Comparison of ENCODE assay signal across 8 mouse cellular contexts in genomic region chr2:166887816-166888215, GRCm38 (mm10). TPM values are rescaled to one million over a fixed set of nuclear protein-coding genes. Genes with fewer than 3 reads are reported as not detected.
DNase-seq lines count a peak whose midpoint lies in the region; ATAC-seq and TF ChIP-seq lines count a peak whose summit lies in the region.

No protein-coding gene starts in this region.

- 0 out of 2 replicates have a peak, but pooled peaks cover 2% of the 10 kb centered on the region for H3K4me1 ChIP-seq in intestine, embryonic 15.5 days (replicated peaks)
- 0 out of 2 replicates have a peak, but pooled peaks cover 4% of the 10 kb centered on the region for H3K4me1 ChIP-seq in intestine, embryonic 16.5 days (ENCODE audit: control insufficient read depth, insufficient read depth, low read length)
- no peaks in the 10 kb centered on the region for H3K4me1 ChIP-seq in liver, embryonic 14.5 days (replicated peaks; ENCODE audit: control insufficient read depth in 2 of 2, insufficient read depth in 2 of 2, low read length in 1 of 2)

- no peak overlapping the region for H3K27ac ChIP-seq in intestine, embryonic 15.5 days
- no peak overlapping the region for H3K27ac ChIP-seq in intestine, embryonic 16.5 days (ENCODE audit: low read length)
- H3K27ac ChIP-seq in liver, embryonic 14.5 days = no peak overlapping the region

- TF ChIP-seq EP300 in liver, embryonic 14.5 days (IDR thresholded peaks at IDR 0.05; ENCODE audit: low read depth) = no peak

- no peak overlapping the region for H3K9ac ChIP-seq in intestine, embryonic 15.5 days
- no peak overlapping the region for H3K9ac ChIP-seq in intestine, embryonic 16.5 days (ENCODE audit: low read depth, low read length)
- no peak overlapping the region for H3K9ac ChIP-seq in liver, embryonic 14.5 days (replicated peaks)

- H3K4me2 ChIP-seq in intestine, embryonic 15.5 days (replicated peaks) = no peak overlapping the region
- no peak overlapping the region for H3K4me2 ChIP-seq in intestine, embryonic 16.5 days (ENCODE audit: low read depth, low read length)
- H3K4me2 ChIP-seq in liver, embryonic 14.5 days (ENCODE audit: low read depth) = no peak overlapping the region

- peak; percentile 64 for TF ChIP-seq CTCF in liver, embryonic 14.5 days (IDR thresholded peaks at IDR 0.05; ENCODE audit: low read depth)

- peak; percentile 27 to 41 for DNase-seq in B cell, adult 2 months
- peak; percentile 62 for DNase-seq in R1 (ENCODE audit: low read depth, low spot score)
- no peak for DNase-seq in liver, embryonic 14.5 days (ENCODE audit: low read depth in 3 of 3, low spot score in 3 of 3)
- DNase-seq in layer of hippocampus, adult 18-20 months (ENCODE audit: low spot score in 2 of 2) = no peak
- DNase-seq in right cerebral cortex, postnatal 14 days = no peak
- DNase-seq in urinary bladder, postnatal 14 days (ENCODE audit: low spot score) = no peak

- no peaks in the 10 kb centered on the region for H3K9me3 ChIP-seq in intestine, embryonic 15.5 days
- no peaks in the 10 kb centered on the region for H3K9me3 ChIP-seq in intestine, embryonic 16.5 days (ENCODE audit: control insufficient read depth, low read length)
- no peaks in the 10 kb centered on the region for H3K9me3 ChIP-seq in liver, embryonic 14.5 days (ENCODE audit: control insufficient read depth, low read length)

- H3K4me3 ChIP-seq in intestine, embryonic 15.5 days (replicated peaks) = no peak overlapping the region
- no peak overlapping the region for H3K4me3 ChIP-seq in intestine, embryonic 16.5 days (ENCODE audit: low read length)
- H3K4me3 ChIP-seq in liver, embryonic 14.5 days (ENCODE audit: insufficient read depth in 1 of 2, low read depth in 2 of 2, low read length in 2 of 2) = no peak overlapping the region

- H3K36me3 ChIP-seq in intestine, embryonic 15.5 days = peaks cover 7% of the 10 kb centered on the region; the same call in 1 of the 2 replicates
- H3K36me3 ChIP-seq in intestine, embryonic 16.5 days (ENCODE audit: control insufficient read depth, insufficient read depth, low read length) = no peaks in the 10 kb centered on the region
- H3K36me3 ChIP-seq in liver, embryonic 14.5 days (replicated peaks; ENCODE audit: control insufficient read depth, insufficient read depth, low read depth) = peaks cover 11% of the 10 kb centered on the region

- WGBS in intestine, embryonic 15.5 days = 43% methylated on average over 11 of the region's 11 CpGs
- WGBS in intestine, embryonic 16.5 days = 38% methylated on average over 11 of the region's 11 CpGs
- 59% methylated on average over 11 of the region's 11 CpGs for WGBS in liver, embryonic 14.5 days (ENCODE audit: insufficient replicate concordance)

- H3K27me3 ChIP-seq in intestine, embryonic 15.5 days (replicated peaks) = no peaks in the 10 kb centered on the region
- no peaks in the 10 kb centered on the region for H3K27me3 ChIP-seq in intestine, embryonic 16.5 days (replicated peaks; ENCODE audit: control insufficient read depth, insufficient read depth, low read length)
- no peaks in the 10 kb centered on the region for H3K27me3 ChIP-seq in liver, embryonic 14.5 days (ENCODE audit: control insufficient read depth, insufficient read depth, low read length)

- ATAC-seq in intestine, embryonic 15.5 days = peak; percentile 17; the same call in 1 of the 2 replicates
- no peak for ATAC-seq in intestine, embryonic 16.5 days
- ATAC-seq in liver, embryonic 14.5 days (ENCODE audit: insufficient read depth) = no peak

RNA-seq across cellular contexts. Expression of gene Cse1l, which starts 18.0 kb away (rescaled TPM):
- polyA plus RNA-seq in intestine, embryonic 15.5 days (2015; fragmentation: Nextera tagmentation; extraction: Ambion mirVana) = 92.2 and 107 TPM in 2 replicates
- 80.7 and 85.5 TPM in 2 replicates for polyA plus RNA-seq in intestine, embryonic 16.5 days (2015; fragmentation: Nextera tagmentation; extraction: Ambion mirVana)
- polyA plus RNA-seq in liver, embryonic 14.5 days (2012; rRNA removed) = 25.2 and 33.9 TPM in 2 replicates
- polyA plus RNA-seq in liver, embryonic 14.5 days (2014; fragmentation: Nextera tagmentation; extraction: Ambion mirVana) = 63.9 and 68.7 TPM in 2 replicates
- total RNA-seq in layer of hippocampus, adult 18-20 months (2021) = 10 to 100 TPM; 51.3 to 53.9 TPM

Comparison
In these comparisons a context has a peak if more than half of its experiments do, and no peak if none do; other contexts are left out.
1. DNase-seq: peak in B cell, adult 2 months (2 of 2) and R1 (single experiment); none in liver, embryonic 14.5 days (0 of 3), layer of hippocampus, adult 18-20 months (0 of 2), right cerebral cortex, postnatal 14 days (single experiment) and urinary bladder, postnatal 14 days (single experiment).